Mouse (Mus musculus) cerebellum, postnatal 4 days (tissue): ENCODE results near the gene Sorcs1.

Source experiments
- DNase-seq, 2 experiments: peaks; one replicate each; pipeline ENCODE4 v3.0.0; 2022; ENCODE audit warnings: low spot score in 2 of 2, mixed read lengths in 1 of 2

Sorcs1 gene

GRCm38 (mm10) chr19:50677903-50678896 lies at the start of gene Sorcs1:
Gene Sorcs1 (minus strand): TSS chr19:50678646.
- peak; percentile 47 to 65 for DNase-seq

GRCm38 (mm10) chr19:50683277-50683676 lies 4.8 kb upstream of the Sorcs1 start:
- no peak for DNase-seq

GRCm38 (mm10) chr19:50678946-50679345 lies 500 bp upstream of the Sorcs1 start:
- no peak for DNase-seq

- DNase-seq: no peak
Measured at GRCm38 (mm10) chr19:50676578-50677524, 1.6 kb downstream of the Sorcs1 start.

- no peak for DNase-seq
Measured at GRCm38 (mm10) chr19:50674921-50675320, 3.5 kb downstream of the Sorcs1 start.

GRCm38 (mm10) chr19:50667516-50667915 lies 10.9 kb downstream of the Sorcs1 start:
- DNase-seq: no peak

- no peak for DNase-seq
Measured at GRCm38 (mm10) chr19:50664311-50664710, 14.1 kb downstream of the Sorcs1 start.

- DNase-seq: no peak
Measured at GRCm38 (mm10) chr19:50659144-50659543, 19.3 kb downstream of the Sorcs1 start.

- DNase-seq: no peak
Measured at GRCm38 (mm10) chr19:50652750-50653149, 25.7 kb downstream of the Sorcs1 start.

- DNase-seq: peak in 1 of 2 experiments; percentile 36
Measured at GRCm38 (mm10) chr19:50643836-50644235, 34.6 kb downstream of the Sorcs1 start.

GRCm38 (mm10) chr19:50642121-50642520 lies 36.3 kb downstream of the Sorcs1 start:
- DNase-seq: no peak

GRCm38 (mm10) chr19:50640251-50641032 lies 38.0 kb downstream of the Sorcs1 start:
- DNase-seq: no peak

- no peak for DNase-seq
Measured at GRCm38 (mm10) chr19:50638176-50638575, 40.3 kb downstream of the Sorcs1 start.

- no peak for DNase-seq
Measured at GRCm38 (mm10) chr19:50614013-50614412, 64.4 kb downstream of the Sorcs1 start.

- no peak for DNase-seq
Measured at GRCm38 (mm10) chr19:50611619-50612018, 66.8 kb downstream of the Sorcs1 start.

- no peak for DNase-seq
Measured at GRCm38 (mm10) chr19:50603882-50604281, 74.6 kb downstream of the Sorcs1 start.

GRCm38 (mm10) chr19:50603380-50603779 lies 75.1 kb downstream of the Sorcs1 start:
- peak in 1 of 2 experiments; percentile 8 for DNase-seq

- no peak for DNase-seq
Measured at GRCm38 (mm10) chr19:50597300-50597699, 81.1 kb downstream of the Sorcs1 start.

GRCm38 (mm10) chr19:50586182-50586581 lies 92.3 kb downstream of the Sorcs1 start:
- peak in 1 of 2 experiments; percentile 15 for DNase-seq

GRCm38 (mm10) chr19:50582952-50583351 lies 95.5 kb downstream of the Sorcs1 start:
- no peak for DNase-seq

- DNase-seq: no peak
Measured at GRCm38 (mm10) chr19:50569669-50570195, 108.7 kb downstream of the Sorcs1 start.
